Mouse (Mus musculus): Measurements from ENCODE around the gene Fnbp1. TPM values are rescaled to one million over a fixed set of nuclear protein-coding genes. Genes with fewer than 3 reads are reported as not detected.

The Fnbp1 gene
- polyA plus RNA-seq, 1 experiment: 101 TPM

GRCm38 (mm10) chr2:31127219-31127618, 14.6 kb downstream of the Fnbp1 start:
- no peak for DNase-seq (ENCODE audit: extremely low spot score in 1 of 2, low spot score in 1 of 2)

- no peak for DNase-seq (ENCODE audit: extremely low spot score in 1 of 2, low spot score in 1 of 2)
Measured at GRCm38 (mm10) chr2:31126048-31126447, 15.8 kb downstream of the Fnbp1 start.

GRCm38 (mm10) chr2:31125156-31125555, 16.7 kb downstream of the Fnbp1 start:
- DNase-seq (ENCODE audit: extremely low spot score in 1 of 2, low spot score in 1 of 2): no peak

- no peak for DNase-seq (ENCODE audit: extremely low spot score in 1 of 2, low spot score in 1 of 2)
Measured at GRCm38 (mm10) chr2:31124694-31125093, 17.1 kb downstream of the Fnbp1 start.

GRCm38 (mm10) chr2:31123493-31123892, 18.3 kb downstream of the Fnbp1 start:
- DNase-seq (ENCODE audit: extremely low spot score in 1 of 2, low spot score in 1 of 2): no peak

DNA sequence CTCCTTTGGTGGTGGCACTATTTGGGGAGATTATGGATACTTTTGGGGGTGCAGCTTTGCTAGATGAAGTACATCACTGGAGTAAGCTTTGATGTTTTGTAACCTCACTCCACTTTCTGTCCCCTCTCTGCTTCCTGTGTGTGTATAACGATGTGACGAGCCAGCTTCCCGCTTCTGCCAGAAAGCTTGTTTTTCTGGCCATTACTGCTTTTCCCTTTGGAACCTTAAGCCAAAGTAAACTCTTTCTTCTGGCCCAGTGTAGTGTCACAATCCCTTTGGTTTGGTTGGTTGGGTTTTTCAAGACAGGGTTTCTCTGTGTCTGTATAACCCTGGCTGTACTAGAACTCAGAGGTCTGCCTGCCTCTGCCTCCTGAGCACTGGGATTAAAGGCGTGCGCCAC, 19.0 kb downstream of the Fnbp1 start:
- no peak for DNase-seq (ENCODE audit: extremely low spot score in 1 of 2, low spot score in 1 of 2)

DNA sequence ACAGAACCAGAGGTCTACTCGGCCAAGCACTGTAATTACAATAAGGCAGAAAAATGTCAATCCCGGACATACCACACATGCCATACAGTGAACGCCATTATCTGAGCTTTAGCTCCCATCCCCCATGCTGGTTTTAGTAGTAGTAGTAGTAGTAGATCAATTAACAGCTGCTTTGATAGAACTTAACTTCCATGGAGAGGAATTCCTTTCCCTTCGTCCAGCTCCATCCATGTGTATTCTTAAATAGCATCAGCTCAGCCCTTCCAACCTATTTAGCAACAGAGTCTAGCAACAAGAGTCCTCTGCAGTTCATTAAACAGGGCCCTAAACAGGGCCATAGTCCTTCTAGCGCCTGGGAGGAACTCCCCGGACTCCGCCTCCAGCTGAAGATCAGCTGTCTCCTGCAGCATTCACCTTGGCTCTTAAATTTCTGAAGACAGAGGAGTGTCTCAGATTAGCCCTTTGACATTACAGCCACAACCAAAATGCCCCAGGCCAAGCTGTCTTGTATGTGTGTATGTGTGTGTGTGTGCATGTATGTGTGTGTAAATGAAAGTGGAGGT, 20.6 kb downstream of the Fnbp1 start:
- DNase-seq (ENCODE audit: extremely low spot score in 1 of 2, low spot score in 1 of 2): no peak

GRCm38 (mm10) chr2:31119795-31120194, 22.0 kb downstream of the Fnbp1 start:
- peak; percentile 50 to 71 for DNase-seq (ENCODE audit: extremely low spot score in 1 of 2, low spot score in 1 of 2)

GRCm38 (mm10) chr2:31118639-31119380, 23.0 kb downstream of the Fnbp1 start:
- no peak for DNase-seq (ENCODE audit: extremely low spot score in 1 of 2, low spot score in 1 of 2)

DNA sequence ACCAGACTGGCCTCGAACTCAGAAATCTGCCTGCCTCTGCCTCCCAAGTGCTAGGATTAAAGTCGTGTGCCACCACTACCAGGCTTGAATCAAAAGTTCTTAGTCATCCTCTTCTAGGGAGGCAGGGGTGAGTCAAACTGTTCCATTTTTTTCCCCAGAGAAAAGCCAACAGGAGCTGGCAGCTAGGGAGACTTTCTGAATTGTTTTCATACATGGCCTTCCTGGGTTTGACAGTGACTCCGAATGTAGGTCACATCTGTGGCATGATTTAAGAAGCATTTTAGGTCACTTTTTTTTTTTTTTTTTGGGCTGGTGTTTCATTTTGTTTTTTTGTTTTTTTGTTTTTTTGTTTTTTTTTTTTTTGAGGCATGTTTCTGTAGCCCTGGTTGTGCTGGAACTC, 23.6 kb downstream of the Fnbp1 start:
- DNase-seq (ENCODE audit: extremely low spot score in 1 of 2, low spot score in 1 of 2): no peak

DNA sequence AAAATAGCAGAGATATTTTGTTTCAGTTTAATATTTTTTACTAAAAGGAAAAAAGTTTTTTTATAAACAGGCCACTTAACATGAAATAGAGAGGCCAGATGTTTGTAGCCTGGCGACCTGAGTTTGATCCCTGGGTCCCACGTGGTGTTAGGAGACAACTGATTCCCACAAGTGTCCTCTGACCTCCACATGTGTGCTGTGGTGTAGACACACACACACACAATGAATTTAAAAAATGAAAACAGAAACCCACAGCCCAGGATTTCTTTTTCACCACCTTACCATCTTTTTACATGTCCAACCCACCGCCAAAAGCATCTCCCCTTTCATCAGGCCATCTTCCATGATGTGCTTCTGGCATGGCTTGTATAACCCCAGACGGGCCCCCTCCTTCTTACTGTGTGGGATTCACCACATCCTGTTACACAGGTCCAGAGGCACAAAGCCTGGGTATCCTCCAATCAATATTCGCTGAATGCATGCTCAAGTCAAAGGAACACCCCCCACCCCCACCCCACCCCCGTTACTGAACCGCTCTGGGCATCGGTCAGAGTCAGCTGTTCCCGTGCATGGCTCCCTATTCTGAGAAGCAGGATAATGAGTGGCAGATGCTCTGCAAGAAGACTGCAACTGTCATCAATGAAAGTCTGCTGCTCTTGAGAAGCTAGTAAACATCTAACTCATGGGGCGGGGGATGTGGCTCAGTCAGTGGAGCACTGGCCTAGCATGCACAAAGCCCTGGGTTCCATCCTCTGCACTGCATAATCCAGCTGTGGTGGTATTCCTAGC, 25.7 kb downstream of the Fnbp1 start:
- no peak for DNase-seq (ENCODE audit: extremely low spot score in 1 of 2, low spot score in 1 of 2)

- no peak for DNase-seq (ENCODE audit: extremely low spot score in 1 of 2, low spot score in 1 of 2)
Measured at GRCm38 (mm10) chr2:31115091-31115942, 26.5 kb downstream of the Fnbp1 start.

- DNase-seq (ENCODE audit: extremely low spot score in 1 of 2, low spot score in 1 of 2): no peak
Measured at GRCm38 (mm10) chr2:31114205-31114604, 27.6 kb downstream of the Fnbp1 start.

DNA sequence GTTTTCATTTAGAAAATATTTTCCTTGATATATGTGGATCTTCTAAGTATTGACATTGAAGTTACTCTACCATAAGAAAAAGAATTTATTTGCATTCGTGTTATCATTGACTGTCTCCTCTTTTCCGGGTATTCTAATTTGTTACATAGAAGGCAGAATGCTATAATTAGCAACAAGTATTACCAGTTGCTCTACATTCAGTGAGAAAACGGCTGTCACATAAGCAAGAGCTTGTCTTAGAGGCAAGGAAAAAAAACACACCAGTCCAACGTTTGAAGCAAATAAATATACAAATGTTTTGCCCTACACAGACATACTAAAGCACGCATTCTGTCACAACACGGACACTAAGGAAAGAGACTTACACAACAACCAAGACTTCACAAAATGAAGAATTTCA, 30.1 kb downstream of the Fnbp1 start:
- no peak for DNase-seq (ENCODE audit: extremely low spot score in 1 of 2, low spot score in 1 of 2)

GRCm38 (mm10) chr2:31109960-31110548, 31.8 kb downstream of the Fnbp1 start:
- DNase-seq (ENCODE audit: extremely low spot score in 1 of 2, low spot score in 1 of 2): peak in 1 of 2 experiments; percentile 42

DNA sequence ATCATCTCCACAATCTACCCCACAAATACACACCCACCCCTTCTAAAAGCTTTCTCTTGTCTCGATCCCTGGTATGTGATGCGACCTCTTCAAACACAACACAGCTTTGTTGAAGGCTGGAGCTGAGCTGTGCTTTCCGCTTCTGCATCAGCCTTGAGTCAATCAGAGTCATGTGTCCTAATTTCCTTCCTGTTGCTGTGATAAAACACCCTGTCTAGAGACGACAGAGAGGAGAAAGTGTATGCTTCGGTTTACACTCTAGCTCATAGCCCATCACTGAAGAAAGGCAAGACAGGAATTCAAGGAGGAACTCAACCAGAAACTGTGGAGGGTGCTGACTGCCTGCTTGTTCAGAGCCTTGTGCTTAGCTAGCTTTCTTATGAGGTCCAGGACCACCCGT, 33.6 kb downstream of the Fnbp1 start:
- DNase-seq (ENCODE audit: extremely low spot score in 1 of 2, low spot score in 1 of 2): no peak

- no peak for DNase-seq (ENCODE audit: extremely low spot score in 1 of 2, low spot score in 1 of 2)
Measured at GRCm38 (mm10) chr2:31106621-31107320, 35.0 kb downstream of the Fnbp1 start.

DNA sequence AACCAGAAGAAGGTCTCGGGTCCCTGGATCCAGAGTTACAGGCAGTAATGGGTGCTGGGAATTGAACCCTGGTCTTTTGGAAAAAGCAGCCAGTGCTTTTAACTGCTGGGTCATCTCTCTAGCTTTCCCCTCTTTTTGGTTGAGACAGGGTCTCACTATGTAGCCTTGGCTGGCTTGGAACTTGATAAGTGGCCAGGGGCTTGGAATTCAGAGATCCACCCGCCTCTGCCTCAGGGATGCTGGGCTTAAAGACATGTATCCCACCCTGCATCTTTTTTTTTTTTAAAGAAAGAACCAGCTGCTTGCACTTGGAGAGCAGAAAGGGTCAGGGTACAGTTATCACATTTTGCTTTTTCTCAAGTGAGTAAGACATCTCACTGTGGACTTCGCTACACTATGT, 35.8 kb downstream of the Fnbp1 start:
- no peak for DNase-seq (ENCODE audit: extremely low spot score in 1 of 2, low spot score in 1 of 2)

- DNase-seq (ENCODE audit: extremely low spot score in 1 of 2, low spot score in 1 of 2): no peak
Measured at GRCm38 (mm10) chr2:31105279-31105678, 36.5 kb downstream of the Fnbp1 start.

DNA sequence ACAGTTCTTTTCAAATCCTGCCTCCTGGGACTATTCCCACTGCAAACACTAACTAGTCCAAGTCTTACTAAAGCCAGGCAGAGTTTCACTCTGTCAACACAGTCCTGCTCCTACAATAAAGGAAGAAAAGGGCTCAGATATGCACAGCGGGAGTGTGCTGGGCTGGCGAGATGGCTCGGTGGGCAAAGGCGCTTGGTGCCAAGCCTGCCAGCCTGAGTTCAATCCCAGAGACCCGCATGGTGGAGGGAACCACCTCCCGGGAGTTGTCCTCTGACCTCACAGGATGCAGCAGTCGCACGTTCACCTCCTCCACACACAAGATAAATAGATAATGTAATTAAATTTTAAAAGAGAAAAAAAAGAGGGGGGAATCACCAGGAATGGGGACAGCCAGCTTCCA, 38.5 kb downstream of the Fnbp1 start:
- no peak for DNase-seq (ENCODE audit: extremely low spot score in 1 of 2, low spot score in 1 of 2)

All from frontal cortex, adult 2 months (tissue).